Mouse (Mus musculus) adrenal gland, adult (tissue): ENCODE measurements around the gene Reep6.

Source experiments
- DNase-seq, 2 experiments: peaks; one replicate each; pipeline ENCODE4 v3.0.0; 2022 to 2023; ENCODE audit warnings: low spot score in 1 of 2; ENCODE audit not compliant: inconsistent age in 2 of 2

The Reep6 gene

DNA sequence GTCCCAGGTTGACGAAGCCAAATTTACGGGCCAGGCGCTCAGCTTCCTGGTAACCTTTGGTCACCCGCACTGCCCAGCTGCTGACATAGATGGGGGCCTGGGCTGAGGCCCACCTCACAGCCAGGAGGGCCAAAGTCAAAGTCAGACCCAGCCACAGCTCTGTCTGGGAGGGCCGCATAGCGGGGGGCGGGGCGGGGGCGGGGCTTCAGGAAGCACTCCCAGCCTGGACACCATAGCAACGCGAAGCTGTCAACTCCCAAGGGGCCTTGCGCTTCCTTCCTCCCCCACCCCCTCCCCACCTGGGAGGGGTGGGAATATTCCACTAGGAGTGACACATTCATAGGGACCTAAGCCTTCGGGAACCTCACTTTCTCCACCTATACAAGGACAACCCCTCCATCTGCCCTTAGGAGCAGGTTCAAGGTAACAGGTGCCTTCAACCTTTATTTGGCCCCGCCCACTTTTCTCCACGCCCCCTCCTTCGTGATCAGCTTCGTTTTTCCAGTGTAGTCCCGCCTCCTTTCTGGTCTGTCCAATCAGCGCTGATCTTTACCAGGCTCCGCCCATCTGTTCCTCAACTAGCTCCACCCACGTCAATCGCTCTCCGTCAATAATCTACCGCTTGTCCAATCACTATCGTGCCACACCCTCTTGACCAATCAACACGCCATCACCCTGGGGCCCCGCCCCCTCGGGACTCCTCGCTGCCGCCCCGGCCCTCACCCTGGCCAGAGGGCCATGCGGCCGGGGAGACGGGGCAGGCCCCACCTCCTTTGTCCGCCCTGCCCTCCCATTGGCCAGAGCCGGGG, at the start of gene Reep6, which contains the start of gene Pcsk4:
Gene Reep6, plus strand, starts transcription at position 681 of the 809 bp plus-strand sequence.
Gene Pcsk4, minus strand, starts transcription at position 226 of the 809 bp plus-strand sequence.
- peak; percentile 98 to 99 for DNase-seq

GRCm38 (mm10) chr10:80281304-80281703, 48.4 kb upstream of the Reep6 start:
- peak; percentile 73 to 85 for DNase-seq

DNA sequence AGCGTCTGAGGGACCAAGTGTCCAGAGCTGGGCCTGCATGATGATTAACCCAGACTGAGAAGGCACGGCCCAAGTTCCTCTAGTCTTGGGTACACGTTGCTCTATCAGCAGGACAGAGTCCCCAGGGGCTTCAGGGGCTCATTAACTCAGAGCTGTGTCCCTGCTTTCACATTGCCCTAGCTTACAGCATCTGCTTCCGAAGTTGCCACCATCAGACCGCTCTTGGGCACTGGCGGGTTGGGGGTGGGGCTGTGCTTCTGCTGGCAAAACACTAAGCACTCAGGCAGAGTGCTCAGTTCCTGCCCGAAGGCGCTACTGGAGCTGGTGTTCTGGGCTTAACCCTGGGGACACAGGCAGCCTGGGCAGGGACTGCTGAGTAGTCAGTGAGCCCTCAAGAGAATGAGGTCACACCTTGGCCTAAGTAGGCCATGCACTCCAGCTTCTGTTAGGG, 47.8 kb upstream of the Reep6 start:
- DNase-seq = peak; percentile 73 to 83

- no peak for DNase-seq
These were observed 47.0 kb upstream of the Reep6 start for GRCm38 (mm10) chr10:80282481-80283441.

DNA sequence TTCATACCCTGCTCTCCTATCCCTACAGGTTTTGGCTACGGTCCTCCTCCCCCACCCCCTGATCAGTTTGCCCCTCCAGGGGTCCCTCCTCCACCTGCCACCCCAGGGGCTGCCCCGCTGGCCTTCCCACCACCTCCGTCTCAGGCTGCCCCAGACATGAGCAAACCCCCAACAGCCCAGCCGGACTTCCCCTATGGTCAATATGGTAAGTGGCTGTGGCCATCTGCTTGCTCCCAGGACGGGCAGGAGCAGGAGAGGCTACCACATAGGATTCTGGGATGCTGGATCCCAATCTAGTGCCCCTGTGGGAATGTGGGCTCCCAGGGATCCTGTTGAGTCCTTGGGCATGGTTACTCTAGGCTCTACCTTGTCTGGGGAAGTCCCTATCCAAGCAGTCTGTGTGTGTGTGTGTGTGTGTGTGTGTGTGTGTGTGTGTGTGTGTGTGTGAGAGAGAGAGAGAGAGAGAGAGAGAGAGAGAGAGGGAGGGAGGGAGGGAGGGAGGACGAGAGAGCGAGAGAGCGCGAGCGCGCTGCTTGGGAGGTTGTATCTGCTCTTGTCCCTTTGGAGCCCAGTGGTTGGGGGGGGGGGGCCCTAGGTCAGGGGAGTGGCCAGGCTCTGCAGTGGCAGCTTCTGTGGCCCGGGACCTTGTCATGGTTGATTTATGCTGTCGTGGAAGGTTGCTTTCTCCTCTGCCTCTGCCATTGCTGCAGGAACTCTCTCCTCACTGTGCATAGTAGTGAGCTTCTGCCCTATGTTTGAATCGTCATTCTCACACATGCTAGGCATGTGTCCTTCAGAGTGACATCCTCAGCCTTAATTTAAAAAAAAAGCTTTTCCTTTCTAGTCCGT, 44.3 kb upstream of the Reep6 start:
- DNase-seq = peak; percentile 71 to 88

GRCm38 (mm10) chr10:80288097-80288496, 41.7 kb upstream of the Reep6 start:
- no peak for DNase-seq

DNA sequence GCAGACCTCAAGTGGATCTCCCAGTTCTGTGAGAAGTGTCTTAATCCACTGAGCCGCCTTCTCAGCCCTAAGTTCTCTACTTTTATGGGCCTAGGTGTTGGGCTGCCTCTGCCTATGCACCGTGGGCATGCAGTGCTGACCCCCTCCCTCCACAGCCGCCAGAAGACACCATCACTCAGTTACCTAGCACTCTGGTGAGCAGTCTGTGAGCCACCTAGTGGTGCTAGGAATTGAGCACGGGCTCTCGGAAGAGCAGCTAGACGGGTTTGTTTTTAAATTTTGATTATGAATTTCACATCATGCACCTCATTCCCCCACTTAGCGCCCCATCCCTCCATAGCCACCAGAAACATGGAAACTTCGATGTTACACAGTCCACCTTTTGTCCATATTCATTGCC, 41.1 kb upstream of the Reep6 start:
- no peak for DNase-seq

DNA sequence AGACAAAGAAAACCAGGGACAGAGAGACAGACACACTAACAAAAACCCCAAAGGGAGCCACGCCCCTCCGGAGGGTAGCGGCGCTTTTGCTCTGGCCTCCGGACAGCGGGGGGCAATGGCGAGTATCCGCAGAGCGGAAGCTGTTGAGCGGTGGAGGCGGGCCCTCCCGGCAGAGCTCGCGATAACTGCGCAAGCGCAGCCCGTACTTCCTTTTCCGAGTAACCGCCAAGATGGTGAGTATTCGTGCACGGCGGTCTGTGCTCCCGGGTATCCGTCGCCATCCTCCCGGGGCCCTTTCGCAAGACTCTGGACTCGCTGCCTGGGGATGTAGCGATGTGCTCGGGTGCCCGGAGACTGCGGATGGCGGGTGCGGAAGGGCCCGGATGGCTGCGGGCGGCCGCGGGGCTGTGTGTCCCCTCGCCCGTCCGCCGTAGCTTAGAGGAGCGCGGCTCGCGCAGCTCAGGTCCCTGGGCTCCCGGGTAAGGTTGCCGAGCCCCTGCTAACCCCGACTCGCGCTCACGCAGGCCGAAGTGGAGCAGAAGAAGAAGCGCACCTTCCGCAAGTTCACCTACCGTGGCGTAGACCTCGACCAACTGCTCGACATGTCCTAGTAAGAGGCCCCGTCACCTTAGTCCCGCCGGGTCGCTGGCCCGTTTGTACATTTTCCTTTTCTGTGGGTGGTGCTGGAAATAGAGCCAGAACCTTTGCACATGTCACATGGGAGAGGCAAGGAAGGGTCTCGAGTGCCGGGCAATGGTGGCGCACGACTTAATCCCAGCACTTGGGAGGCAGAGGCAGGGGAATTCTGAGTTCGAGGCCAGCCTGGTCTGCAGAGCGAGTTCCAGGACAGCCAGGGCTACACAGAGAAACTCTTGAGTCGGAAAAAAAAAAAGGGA, 37.3 kb upstream of the Reep6 start, which contains the start of gene Rps15:
Gene Rps15, plus strand, starts transcription at position 203 of the 896 bp plus-strand sequence.
- DNase-seq = peak; percentile 95 to 97

DNA sequence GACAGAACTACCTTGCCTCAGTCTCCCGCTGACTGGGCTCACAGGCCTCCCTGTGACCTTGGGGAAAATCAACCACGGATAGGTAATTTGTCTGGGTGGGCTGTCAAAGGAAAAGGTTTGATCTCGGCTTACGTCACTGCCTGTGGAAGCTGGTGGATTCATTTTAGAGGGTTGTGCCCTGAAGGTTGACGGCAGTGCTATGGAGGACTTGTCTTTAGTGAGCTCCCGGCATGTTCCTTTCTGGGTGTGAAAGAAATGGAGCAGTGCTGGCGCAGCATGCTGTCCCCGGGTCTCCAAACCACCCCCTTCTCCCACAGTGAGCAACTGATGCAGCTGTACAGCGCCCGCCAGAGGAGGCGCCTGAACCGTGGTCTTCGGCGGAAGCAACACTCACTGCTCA, 36.4 kb upstream of the Reep6 start:
- DNase-seq = peak in 1 of 2 experiments; percentile 59

DNA sequence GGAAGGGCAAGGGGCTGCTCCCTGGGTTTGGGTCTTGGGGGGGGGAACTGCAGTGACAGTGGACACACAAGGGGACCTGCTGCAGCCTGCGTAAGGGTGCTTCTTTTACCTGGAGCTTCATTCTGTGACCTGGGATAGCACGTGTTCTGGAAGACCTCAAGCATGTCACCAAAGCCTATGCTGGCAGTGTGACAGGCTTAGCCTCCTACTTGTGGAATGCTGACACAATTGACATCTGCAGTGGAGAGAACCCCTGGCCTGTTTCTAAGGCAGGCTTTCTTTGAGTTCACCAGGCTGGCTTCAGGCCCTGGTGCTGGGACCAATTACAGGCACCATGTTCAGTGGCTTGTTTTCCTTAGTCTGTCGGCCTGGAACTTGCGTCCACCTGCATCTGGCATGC, 35.4 kb upstream of the Reep6 start:
- no peak for DNase-seq

DNA sequence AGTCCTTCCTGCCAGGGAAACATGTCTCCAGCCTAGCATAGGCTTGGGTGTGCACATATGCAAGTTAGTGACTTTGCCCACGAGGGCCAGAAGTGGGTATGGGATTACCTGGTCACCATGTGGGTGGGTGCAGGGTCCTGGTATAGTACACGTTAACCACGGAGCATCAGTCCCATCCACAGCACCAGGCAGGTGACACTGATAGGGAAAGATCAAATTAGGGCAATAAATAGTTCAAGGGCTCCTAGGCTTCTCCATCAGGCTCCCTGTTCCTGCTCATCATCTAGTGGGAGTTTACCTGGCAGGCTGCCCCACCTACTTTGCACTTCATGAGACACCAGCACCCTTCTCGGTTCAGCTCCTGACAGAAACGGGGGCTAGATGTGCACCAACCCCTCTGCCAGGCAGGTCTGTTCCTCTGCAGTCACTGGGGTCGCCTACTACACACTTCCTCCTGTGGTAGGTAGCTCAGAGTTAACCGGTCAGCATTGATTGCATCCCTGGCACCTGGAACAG, 34.9 kb upstream of the Reep6 start:
- DNase-seq = no peak

DNA sequence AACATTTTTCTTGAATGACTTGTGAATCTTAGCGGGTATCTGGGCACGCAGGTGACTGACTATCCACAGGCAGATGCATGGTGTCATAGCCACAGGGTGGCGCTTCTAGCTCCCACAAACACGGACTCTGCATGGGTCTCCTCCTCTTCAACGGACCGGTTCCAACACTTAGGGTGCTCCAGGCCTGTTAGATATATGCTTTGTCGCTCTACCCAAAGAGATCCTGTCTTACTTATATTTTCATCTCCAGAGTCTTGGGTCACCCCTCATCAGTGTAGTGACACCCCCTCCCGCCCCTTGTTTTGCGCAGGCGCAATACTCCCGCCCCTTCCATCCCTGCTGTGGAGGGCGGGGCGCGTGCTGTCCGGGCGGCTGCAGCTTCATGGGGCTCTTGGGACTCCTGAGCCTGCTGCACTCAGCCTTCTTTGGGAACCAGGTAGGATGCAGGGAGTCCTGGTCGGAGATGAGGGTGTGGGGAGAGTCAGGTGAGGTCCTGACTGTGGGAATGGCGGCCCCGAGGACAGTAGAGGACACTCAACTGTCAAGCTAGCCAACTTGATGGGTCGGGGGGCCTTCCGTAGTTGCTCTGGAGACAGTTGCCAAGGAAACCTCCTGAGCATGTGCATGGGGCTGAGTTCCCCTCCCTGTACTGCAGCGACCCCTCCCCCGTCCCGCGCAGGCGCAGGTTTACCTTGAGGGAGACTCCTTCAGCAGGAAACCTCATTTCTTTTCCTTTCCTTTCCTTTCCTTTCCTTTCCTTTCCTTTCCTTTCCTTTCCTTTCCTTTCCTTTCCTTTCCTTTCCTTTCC, 33.9 kb upstream of the Reep6 start, which contains the start of gene Apc2:
Gene Apc2, plus strand, starts transcription at position 360 of the 808 bp plus-strand sequence.
- peak; percentile 78 to 94 for DNase-seq

- no peak for DNase-seq
These were observed 32.9 kb upstream of the Reep6 start for GRCm38 (mm10) chr10:80296824-80297223.

- no peak for DNase-seq
These were observed 32.1 kb upstream of the Reep6 start for GRCm38 (mm10) chr10:80297526-80298133.

DNA sequence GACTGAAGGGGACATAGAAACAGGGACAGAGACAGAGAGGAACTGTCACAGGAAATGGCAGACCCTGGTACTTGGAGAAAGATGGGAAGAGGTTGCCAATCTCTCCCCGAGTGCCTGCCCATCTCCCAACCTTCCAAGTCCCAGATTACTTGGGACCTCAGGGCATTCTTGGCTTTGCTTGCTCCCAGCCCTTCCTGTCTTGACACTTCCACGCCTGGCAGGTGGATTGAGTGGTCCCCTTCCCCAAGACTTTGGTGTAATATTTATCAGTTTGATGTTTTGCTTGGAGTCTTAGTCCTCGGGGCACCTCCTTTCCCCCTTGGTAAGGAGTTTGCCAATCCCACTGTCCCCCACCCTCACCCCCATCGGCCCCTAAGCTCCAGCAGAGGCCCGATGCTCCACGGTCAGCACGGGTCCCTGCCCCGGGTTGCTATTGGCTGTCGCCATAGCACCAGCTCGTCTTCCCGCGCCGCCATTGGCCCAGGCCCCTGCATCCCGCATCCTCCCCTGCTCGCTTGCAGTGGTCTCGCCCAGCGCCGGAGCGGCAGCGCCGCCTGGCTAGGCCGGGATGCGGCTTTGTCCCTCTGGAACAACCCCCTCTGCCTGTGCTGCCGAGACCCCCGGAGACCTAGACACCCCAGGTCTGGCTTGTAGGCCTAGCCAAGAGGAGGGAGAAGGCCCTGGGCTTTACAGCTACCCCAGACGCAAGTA, 31.0 kb upstream of the Reep6 start:
- DNase-seq = no peak

DNA sequence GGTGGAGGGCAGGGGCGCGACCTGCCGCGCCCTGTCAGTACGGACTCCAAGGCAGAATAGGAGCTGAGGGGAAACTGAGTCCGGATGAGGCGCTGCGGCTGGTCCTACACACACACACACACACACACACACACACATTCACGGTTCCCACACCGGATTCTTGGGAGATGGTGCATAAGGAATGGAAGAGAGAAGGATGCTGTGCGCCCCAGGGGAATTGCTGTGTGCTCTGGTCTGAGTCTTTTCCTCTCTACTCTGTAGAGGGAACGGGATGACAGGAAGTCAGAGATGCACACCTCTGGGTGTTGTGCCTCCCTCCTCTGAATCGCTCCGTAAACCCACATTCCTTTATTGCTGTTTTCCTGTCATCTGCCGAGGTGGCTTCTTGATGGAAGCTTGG, 30.5 kb upstream of the Reep6 start:
- DNase-seq = no peak

GRCm38 (mm10) chr10:80299824-80300223, 29.9 kb upstream of the Reep6 start:
- no peak for DNase-seq
